Mouse (Mus musculus): Measurements from ENCODE around the gene Mctp1.
"Not testable (repeated sequence)": the region's sequence is repeated elsewhere in the genome, so short reads cannot be mapped to it uniquely, and the experiment has no call there.

The Mctp1 gene

DNA sequence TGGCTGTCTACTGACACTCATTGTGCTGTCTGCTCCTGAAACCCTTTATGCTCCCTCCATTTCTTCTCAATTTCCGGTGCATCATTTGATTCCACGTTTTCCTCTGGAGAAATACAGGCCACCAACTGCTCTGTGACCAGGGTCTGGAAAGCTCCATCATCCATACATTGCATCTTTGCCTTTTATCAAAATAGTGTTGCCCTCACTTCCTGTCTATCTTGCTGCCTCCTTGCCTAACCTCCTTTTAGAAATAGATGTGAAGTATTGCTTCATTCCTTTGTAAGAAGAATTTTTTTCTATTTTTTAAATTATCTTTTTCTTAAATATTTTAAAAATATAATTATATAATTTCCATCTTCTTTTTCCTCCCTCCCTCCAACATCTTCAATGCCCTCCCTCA is 98.7 kb downstream of the Mctp1 start:
- DNase-seq, result no peak

GRCm38 (mm10) chr13:76484086-76484709 is 99.9 kb downstream of the Mctp1 start:
- peak; percentile 21 to 22 for DNase-seq

- no peak for DNase-seq
These were observed 131.6 kb downstream of the Mctp1 start for GRCm38 (mm10) chr13:76515896-76516295.

GRCm38 (mm10) chr13:76523170-76523569 is 138.8 kb downstream of the Mctp1 start:
- no peak for DNase-seq

- no peak for DNase-seq
These were observed 143.0 kb downstream of the Mctp1 start for GRCm38 (mm10) chr13:76527326-76527725.

DNA sequence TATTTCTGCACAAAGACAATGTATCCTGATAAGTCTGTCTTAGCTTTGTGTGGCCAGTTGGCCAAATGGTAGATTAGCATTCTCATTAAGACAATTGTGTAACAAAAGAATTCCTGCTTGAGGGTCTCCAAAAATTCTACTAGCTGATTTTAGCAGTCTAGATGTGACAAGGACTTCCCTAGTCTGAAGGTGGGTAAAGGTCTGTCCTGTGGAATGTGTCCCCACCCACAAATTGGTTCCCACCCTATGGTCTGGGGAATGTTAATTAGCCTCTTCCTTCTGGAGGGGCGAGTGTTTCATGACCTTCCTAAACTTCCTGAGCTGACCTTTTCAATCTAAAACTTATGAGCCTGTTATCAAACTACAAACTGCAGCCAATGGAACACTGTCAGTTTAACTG is 143.4 kb downstream of the Mctp1 start:
- no peak for DNase-seq

GRCm38 (mm10) chr13:76529915-76530314 is 145.6 kb downstream of the Mctp1 start:
- no peak for DNase-seq

DNA sequence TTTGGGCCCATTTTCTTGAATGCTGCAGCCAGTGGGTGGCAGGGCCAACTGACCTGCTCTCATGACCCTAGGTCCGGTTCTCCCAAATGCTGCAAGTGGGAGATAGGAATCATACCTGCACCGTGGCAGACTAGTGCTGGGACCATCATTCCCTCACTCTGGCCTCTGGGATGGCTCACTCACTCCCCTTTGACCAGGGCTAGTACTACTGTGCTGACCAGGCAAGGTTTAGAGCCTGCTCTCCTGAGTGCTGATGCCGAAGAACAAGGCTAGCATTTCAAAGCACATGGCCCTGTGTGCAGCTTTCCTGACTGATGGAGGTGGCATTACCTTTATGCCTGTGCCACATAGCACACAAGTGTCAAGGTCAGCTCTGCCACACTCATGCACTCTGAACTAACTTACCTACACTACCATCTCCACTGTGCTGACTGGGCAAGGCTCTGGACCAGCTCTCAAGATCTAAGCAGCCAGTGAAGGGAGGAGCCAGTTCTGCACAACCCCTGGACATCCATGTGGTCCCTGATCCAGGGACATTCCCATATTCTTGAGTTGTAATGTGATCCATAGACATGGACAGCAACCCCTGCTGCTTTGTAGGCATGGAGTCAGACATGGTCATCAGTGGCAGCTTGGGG is 146.7 kb downstream of the Mctp1 start:
- DNase-seq, result no peak

DNA sequence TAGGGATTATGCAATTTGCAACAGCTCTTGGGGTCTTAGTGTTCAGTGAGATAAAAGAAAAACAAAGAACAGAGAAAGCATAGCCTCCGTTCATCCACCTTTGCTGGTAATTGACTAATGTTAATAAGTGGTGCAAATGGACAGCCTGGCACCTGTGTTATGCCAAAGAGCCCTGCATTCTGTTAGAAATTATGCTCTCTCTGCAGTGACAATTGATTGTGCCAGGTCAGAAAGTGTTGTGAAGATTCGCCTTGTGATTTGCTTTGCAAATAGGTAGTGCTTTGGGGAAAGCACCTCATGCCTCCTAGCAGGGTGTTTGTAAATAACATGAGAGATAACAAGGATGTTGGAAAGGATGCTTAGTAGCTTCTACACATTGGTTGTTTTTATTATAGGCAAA is 163.5 kb downstream of the Mctp1 start:
- peak; percentile 45 to 59 for DNase-seq

- no peak for DNase-seq
These were observed 176.6 kb downstream of the Mctp1 start for GRCm38 (mm10) chr13:76560918-76561317.

DNA sequence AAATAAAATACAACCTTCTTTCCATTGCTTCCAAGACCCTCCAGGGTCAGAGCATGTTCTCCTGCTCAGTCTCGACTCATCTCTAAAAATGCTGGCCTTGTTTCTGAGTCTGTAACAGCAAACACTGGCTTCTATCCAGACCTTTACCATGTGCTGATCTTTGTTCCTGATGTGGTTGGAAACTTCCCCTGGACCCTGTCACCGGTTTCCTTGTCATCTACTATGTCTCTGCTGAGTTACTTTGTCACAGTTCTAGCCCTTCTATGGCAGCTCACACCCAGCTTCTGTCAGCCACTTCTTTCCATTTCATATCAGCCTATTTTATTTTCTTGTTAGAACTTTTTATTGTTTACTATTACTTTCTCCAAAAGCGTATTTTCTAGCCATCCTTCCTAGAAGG is 177.3 kb downstream of the Mctp1 start:
- no peak for DNase-seq

DNA sequence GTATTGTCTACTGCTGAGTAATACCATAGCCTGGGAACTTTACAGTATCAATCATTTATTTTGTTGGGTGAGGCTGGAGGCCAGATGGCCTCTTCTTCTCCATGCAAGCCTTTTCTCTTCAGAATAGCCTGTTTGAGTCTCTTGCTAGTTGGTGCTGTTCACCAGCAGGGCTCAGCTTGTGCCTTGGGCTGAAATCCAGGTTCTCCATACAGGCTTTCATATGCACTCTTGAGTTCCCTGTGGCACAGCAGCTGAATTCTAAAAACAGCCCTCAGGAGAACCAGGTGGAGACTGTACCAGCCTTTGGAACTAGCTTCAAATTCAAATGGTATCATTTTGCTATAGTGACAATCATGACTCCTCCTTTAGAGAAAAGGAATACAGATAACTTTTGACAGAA is 179.7 kb downstream of the Mctp1 start:
- peak; percentile 73 to 77 for DNase-seq

GRCm38 (mm10) chr13:76566024-76566423 is 181.7 kb downstream of the Mctp1 start:
- DNase-seq, result no peak

DNA sequence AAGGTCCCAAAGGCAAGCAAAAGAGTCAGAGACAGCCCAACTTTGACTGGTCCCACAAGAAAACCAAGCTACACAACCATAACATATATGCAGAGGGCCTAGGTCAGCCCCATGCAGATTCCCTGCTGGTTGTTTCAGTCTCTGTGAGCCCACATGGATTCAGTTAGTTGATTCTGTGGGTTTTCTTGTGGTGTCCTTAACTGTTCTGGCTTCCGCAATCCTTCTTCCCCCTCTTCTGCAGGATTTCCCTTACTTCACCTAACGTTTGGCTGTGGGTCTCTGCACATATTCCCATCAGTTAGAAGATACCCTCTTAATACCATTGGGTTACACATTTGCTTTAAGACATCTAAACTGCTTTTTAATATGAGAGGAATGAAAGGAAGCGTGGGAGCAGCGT is 183.1 kb downstream of the Mctp1 start:
- no peak for DNase-seq

DNA sequence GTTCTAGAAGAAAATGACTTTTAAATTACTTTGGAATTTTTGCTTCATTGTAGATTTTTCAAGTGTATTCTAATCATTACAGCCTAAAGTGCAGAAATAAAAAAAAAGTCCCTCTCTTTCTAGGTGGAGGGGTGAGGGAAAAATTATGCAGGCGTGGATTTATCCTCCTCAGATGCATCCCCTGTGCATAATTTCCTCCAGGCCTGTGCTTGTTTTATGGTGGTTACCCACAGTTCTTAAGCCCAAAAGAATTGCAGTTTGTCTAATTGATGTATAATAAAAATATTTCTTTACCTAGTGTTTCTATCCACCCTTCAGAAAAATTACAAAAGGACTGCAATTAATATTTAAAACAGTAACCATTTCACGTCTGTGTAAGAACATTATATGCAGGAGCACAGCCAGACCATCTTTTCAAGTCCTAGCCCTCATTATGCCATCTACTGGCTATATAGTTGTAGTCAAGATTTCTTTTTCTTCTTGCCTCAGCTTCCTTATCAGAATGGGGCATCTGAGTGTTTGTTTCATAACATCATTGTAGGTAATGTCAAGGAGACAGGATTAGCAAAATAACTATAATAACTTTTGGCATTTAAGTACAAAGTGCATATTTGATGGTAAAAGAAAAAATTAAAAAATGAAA is 184.4 kb downstream of the Mctp1 start:
- DNase-seq, result no peak

DNA sequence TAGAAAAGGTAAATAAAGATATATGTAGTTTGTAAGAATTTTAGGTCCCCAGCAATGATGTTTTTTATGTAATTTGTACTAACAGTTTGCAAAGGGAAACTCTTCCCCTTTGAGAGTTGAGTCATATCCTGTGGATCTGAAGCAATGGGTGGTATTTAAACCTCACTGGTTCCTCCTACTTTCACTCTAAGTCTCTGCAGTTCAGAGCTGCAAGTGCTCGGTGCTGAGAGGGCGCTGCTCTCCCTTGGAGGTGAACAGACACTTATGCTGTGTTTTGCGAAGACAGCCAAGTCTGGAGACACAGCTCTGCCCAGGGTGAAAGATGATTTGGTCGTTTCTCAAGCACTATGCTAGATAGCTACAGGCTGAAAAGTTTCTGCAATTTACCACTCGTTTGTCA is 195.1 kb downstream of the Mctp1 start:
- DNase-seq, result no peak

DNA sequence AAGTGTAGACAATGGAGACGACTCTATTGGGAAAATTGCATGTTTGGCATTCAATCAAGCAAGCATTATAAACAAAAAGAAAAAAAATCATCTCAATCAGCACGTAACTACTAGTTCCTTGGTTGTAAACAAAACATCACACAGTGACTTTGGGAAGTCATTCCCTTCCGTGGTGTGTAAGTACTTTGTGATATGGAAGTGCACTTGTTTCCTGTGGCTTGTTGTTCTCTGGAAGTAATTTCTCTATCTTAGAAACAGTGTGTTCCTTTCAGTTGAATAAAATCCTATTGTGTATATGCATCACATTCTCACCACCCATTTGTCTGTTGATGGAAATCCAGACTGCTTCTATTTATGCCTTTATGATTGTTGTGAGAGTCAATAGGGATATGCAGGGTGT is 201.1 kb downstream of the Mctp1 start:
- no peak for DNase-seq

DNA sequence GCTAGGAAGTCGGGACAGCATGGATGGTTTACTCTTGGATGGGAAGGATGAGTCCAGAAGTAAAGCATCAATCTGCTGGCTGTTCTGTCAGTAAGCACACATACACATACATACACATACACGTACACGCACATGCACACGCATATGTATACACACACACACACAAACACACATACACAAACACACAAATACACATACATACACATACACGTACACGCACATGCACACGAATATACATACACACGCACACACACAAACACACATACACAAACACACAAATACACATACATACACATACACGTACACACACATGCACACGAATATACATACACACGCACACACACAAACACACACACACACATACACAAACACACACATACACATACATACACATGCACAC is 206.4 kb downstream of the Mctp1 start:
- not testable (repeated sequence) for DNase-seq

DNA sequence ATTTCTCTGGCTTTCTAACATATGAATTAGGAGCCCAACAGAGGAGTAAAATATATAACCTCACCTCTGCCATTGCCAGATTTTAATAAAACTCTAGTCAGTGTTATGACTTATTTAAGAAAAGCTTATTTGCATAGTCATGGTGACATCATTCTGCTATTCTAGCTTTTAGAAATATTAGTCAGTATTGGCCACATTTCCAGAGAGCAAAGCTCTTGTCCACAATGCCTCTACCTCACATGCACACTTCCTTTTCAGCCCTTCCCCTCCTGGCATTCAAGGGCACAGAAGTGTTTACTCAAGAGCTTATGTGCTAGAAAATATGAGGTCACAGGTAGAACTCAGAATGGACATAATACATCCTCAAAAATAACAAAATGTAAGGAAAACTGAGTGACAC is 206.9 kb downstream of the Mctp1 start:
- DNase-seq, result no peak

DNA sequence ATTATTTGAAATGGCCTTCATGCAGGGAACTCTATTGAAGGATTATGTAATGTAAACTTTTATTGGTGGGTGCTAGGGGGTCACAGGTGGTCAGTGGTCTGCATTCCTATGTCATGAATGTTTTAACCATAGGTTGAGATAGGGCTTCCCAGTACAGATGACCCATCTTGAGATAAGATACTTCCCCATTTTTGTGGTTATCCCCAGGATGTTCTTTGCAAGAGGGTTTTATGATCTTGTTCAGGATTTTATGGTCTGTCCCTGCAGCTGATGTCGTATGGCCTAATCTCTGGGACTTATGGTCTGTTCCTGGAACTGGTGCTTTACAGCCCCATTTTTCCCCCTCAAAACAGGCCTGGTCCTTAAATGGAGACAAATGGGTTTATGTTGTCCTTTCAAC is 207.4 kb downstream of the Mctp1 start:
- DNase-seq, result no peak

GRCm38 (mm10) chr13:76592908-76593307 is 208.6 kb downstream of the Mctp1 start:
- DNase-seq, result no peak

GRCm38 (mm10) chr13:76597005-76597404 is 212.7 kb downstream of the Mctp1 start:
- DNase-seq, result no peak

DNA sequence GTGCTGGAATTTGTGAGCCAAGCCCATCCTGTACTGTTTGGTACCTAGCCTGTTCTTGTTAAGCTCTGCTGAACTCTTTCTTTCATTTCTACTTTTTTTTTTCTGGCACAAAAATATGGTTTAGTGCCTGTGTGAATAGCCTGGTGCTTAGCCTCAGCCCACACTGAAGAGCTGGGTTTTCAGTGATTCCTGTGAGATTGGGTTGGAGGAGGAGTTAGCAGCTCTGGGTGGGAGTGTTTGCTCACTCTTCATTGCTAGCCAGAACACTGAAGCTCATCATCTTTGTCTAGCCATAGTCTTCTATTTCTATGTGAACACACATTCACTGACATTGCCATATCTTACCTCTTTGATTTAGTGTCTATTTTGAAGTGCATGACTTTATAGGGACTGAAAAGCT is 225.1 kb downstream of the Mctp1 start:
- DNase-seq, result no peak

- DNase-seq, result no peak
These were observed 227.2 kb downstream of the Mctp1 start for GRCm38 (mm10) chr13:76611499-76611898.

DNA sequence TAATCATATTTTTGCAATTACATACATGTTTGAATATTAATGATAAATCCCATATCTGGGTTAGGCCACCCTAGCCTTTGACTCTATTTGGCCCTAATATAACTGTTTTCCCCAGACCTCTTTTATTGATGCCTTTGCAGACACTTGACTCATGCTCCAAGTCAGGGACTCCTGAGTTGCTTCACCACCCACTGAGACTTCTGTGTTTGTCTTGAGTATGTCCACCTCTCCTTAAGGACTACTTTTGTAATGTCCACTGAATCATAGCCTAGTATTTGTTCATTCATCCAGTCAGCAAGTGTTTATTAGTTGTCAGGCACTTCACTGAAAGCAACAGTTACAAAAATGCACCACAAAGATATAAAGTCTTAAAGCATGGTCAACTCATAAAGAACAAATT is 235.8 kb downstream of the Mctp1 start:
- DNase-seq, result no peak

Measured in cerebellum, postnatal 36 days (tissue).